Mouse (Mus musculus): ENCODE measurements at regions not wholly inside any gene's neighbourhood (a gene's known extent, or its start where the extent isn't known, plus 50 kb on each side); places are given as distances from the start of the nearest gene placed in this dataset.

GRCm38 (mm10) chr2:79130660-79131059 lies 124.6 kb upstream of the Itga4 start:
- intact Hi-C loops (cut with DNase I), result no loop called here
- DNase-seq (ENCODE audit: low spot score), result no peak

DNA sequence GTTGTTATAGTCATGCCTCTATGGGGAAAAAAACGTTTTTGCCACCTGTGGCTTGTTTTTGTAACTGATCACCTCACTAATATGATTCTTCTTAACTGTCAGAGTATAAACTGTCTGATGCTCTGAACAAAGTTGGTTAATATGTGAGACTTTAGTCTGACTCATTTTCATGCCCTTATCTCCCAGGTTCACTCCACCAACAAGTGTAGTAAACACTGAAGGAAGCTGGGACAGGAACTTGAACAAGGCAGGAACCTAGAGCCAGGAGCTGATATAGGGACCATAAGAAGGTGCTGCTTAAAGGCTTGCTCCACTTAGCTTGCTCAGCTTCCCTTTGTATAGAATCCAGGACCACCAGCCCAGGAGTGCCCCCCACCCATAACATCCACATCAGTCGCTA lies 124.0 kb upstream of the Itga4 start:
- intact Hi-C loops (cut with DNase I), result no loop called here

GRCm38 (mm10) chr2:79131743-79132517 lies 123.3 kb upstream of the Itga4 start:
- DNase-seq (ENCODE audit: low spot score), result no peak
- intact Hi-C loops (cut with DNase I), result no loop called here

More for the DNA sequence above, 124.0 kb upstream of the Itga4 start:
- DNase-seq (ENCODE audit: low spot score), result no peak

- intact Hi-C loops (cut with DNase I), result no loop called here
These were observed 122.7 kb upstream of the Itga4 start for GRCm38 (mm10) chr2:79132518-79132845.

DNA sequence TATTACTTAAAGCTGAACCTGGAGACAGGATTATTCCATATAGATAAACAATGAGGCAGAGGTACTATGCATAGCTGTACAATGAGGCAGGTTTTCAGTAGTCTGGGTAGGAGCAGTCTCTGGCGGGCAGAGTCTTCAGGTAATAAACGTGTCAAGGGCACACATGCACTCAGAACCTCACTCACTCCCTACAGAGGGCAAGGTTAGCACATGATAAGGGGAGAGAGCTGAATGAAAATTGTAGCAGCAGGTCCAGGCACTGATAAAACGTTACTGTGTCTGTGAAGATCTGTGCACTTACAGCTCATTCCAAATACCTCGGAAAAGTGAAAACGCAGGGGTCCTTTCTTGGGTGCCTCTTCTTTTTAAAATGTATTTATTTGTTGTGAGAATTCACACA lies 120.9 kb upstream of the Itga4 start:
- intact Hi-C loops (cut with DNase I), result no loop called here
- DNase-seq (ENCODE audit: low spot score), result no peak

More at GRCm38 (mm10) chr2:79132518-79132845, 122.7 kb upstream of the Itga4 start:
- DNase-seq (ENCODE audit: low spot score), result no peak

- DNase-seq (ENCODE audit: low spot score), result no peak
- intact Hi-C loops (cut with DNase I), result no loop called here
These were observed 119.2 kb upstream of the Itga4 start for GRCm38 (mm10) chr2:79135986-79136385.

- intact Hi-C loops (cut with DNase I), result no loop called here
- DNase-seq (ENCODE audit: low spot score), result no peak
These were observed 118.4 kb upstream of the Itga4 start for GRCm38 (mm10) chr2:79136619-79137458.

DNA sequence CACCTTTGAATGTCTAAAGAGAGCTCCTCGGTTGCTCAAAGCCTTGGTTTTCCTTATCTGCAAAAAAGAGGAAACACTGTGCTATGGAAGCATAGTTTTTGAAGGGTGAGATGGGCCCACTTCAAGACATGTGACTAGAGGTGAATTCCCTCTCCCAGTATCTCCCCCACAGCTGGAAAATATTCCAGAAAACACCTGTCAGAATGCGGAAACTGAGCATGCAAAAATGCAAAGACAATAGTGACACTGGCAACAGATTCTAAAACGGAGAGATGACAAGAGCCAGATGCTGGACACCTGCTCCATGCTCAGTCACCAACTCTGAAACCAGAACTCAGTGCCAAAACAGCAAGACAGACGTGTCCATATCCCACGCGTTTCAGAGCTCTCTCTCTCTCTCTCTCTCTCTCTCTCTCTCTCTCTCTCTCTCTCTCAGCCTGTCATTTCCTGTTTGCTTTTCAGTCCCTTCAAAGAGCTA lies 117.5 kb upstream of the Itga4 start:
- DNase-seq (ENCODE audit: low spot score), result no peak
- intact Hi-C loops (cut with DNase I), result no loop called here

DNA sequence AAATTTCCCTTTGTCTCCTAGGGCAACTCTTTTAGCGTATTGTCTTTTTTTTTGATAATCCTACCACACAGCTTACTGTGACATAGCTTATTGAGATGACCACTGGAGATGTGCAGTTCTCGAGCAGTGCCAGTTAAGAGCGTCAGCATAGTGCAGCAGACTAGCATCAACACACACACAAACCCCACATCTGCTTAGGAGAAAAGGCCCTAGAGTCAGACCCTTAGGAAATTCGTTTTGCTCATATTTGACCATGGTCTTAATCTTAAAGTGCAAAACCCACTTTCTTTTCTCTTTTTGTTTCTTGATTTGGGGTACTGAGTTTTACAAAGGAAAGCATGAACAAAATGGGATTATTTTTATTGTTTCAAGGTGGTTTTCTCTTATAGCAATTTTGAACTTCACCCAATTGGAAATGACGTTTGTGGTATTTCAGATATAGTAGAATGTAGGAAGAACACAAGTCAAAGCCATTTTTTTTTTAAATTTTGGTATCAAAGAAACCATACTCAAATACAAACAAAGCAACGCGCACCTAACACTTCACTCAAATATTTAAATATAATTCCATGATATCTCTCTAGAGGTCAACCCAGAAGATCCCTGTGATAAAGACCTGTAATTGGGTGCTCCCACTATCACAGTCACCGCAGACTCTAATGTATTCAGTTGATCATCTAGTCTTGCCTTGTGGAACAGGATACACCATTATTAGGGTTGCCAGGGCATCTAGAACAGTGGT lies 116.7 kb upstream of the Itga4 start:
- intact Hi-C loops (cut with DNase I), result no loop called here
- no peak for DNase-seq (ENCODE audit: low spot score)

DNA sequence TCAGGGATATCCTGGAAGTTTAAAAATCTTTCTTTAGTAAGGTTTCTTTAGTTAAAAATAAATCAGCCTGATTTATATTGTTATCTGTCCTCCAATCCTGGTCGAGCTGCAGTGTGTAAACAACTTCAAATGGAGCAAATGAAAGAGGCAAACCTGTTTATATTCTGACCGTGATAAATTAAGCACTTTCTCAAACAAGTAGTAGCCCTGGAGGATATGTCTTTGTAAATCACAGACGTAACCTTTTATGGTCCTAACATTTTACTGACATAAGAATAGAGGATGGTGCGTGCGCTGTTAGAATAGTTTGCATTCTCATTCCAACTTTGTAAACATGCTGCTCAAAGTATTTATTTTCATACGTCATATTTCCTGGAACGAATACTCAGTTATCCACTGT lies 113.3 kb upstream of the Itga4 start:
- no peak for DNase-seq (ENCODE audit: low spot score)
- intact Hi-C loops (cut with DNase I), result no loop called here

DNA sequence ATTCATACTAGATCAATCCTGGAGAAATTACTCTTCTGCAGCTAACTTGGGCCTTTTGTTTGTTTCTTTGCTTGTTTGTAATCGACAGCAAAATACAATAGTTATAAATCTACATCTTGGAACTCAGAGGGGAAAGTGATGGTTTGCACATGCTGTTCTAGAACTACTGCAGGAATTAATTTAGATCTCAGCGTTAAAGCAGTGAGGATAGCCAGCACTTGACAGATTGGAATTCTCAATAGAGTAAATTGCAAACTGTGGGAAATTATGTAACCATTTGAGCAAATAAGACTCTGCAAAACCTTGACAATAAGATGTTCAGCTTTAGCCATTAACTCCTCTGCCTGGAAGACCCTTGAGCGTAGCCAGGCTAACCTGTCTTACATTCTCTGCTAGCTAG lies 112.0 kb upstream of the Itga4 start:
- DNase-seq (ENCODE audit: low spot score), result no peak
- intact Hi-C loops (cut with DNase I), result no loop called here

- intact Hi-C loops (cut with DNase I), result no loop called here
- DNase-seq (ENCODE audit: low spot score), result no peak
These were observed 109.3 kb upstream of the Itga4 start for GRCm38 (mm10) chr2:79145897-79146296.

- no peak for DNase-seq (ENCODE audit: low spot score)
- intact Hi-C loops (cut with DNase I), result no loop called here
These were observed 108.7 kb upstream of the Itga4 start for GRCm38 (mm10) chr2:79146563-79146962.

GRCm38 (mm10) chr2:79149012-79149698 lies 106.1 kb upstream of the Itga4 start:
- intact Hi-C loops (cut with DNase I), result no loop called here
- no peak for DNase-seq (ENCODE audit: low spot score)

DNA sequence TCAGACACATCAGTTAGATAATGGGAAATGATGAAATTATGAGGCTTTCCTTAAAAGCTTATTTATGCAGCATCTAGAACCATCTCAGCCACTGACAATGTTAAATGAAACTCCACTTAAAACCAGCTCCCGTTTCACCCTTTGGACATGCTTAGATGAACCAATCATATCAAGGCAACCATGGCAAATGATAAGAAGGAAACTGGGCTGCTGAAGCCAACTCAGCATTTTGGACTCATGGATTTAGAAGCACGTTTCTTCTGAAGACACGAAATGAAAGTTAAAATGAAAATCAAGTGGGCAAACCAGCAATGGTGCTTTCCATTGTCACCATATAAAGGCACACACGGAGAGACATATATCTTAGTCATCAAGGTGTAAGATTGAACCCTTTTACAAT lies 103.6 kb upstream of the Itga4 start:
- intact Hi-C loops (cut with DNase I), result no loop called here
- DNase-seq (ENCODE audit: low spot score), result no peak

- no peak for DNase-seq (ENCODE audit: low spot score)
- intact Hi-C loops (cut with DNase I), result no loop called here
These were observed 103.1 kb upstream of the Itga4 start for GRCm38 (mm10) chr2:79152031-79152694.

DNA sequence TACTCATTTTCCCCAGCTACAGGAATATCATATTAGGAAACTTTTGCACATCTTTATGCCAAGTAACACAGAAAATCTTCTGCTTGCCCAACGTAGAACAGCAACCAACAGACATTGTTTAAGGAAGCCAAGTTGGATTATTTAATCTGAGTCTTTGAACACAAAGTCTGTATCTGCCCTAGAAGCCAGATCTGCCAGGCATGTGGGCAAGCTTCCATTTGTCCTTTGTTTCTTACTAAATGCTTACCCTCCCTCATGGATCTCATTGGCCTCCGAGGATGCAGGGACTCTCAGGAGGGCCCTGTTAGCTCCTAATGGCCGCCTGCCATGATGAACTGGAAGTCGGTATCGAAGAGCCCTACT lies 102.5 kb upstream of the Itga4 start:
- DNase-seq (ENCODE audit: low spot score), result no peak
- intact Hi-C loops (cut with DNase I), result no loop called here

GRCm38 (mm10) chr2:79153070-79153469 lies 102.2 kb upstream of the Itga4 start:
- intact Hi-C loops (cut with DNase I), result no loop called here
- no peak for DNase-seq (ENCODE audit: low spot score)

DNA sequence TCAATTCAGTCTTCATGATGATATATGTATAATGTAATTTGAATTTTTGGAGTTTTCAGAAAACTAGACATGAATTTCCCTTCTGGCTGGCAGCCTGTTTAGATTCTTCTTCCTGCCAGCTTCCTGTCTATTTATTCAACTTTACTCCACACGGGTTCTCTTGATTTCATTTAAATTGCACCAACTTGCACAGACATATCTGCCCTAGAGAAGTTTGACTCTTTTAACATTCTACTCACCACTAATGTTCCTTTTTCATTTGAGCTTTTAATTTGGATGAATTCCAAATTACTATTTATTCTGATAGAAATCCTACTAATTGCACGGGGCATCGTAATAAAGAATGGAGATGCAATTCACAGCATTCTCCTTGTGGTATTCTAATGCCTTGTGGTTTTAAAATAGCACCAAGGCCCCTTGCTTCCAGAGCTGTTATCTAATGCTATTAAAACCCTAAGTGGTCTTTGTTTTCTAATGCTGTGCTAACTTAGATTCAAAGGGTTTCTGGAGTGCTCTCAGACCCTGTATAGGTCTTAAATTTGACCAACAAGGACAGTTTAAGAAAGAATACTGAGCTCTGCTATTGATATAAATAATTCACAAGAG lies 96.7 kb upstream of the Itga4 start:
- intact Hi-C loops (cut with DNase I), result no loop called here
- no peak for DNase-seq (ENCODE audit: low spot score)

All from heart, postnatal 25 days (tissue).